Mouse (Mus musculus) G1E-ER4 (cell line): ENCODE measurements around the gene Hmga2. TPM values are rescaled to one million over a fixed set of nuclear protein-coding genes. Genes with fewer than 3 reads are reported as not detected.

Experiments
- GATA1 ChIP-seq: IDR thresholded peaks from one replicate; pipeline ENCODE4 v1.8.0; 2012; ENCODE audit warnings: low read length, inconsistent platforms
- polyA plus RNA-seq: library from polyadenylated mRNA; stranded (reverse); fragments of >175 nt; gene quantifications from 2 replicates; pipeline ENCODE4 v1.2.3, GENCODE M21; 2012

Gene Hmga2
- not detected in 2 replicates for polyA plus RNA-seq

DNA sequence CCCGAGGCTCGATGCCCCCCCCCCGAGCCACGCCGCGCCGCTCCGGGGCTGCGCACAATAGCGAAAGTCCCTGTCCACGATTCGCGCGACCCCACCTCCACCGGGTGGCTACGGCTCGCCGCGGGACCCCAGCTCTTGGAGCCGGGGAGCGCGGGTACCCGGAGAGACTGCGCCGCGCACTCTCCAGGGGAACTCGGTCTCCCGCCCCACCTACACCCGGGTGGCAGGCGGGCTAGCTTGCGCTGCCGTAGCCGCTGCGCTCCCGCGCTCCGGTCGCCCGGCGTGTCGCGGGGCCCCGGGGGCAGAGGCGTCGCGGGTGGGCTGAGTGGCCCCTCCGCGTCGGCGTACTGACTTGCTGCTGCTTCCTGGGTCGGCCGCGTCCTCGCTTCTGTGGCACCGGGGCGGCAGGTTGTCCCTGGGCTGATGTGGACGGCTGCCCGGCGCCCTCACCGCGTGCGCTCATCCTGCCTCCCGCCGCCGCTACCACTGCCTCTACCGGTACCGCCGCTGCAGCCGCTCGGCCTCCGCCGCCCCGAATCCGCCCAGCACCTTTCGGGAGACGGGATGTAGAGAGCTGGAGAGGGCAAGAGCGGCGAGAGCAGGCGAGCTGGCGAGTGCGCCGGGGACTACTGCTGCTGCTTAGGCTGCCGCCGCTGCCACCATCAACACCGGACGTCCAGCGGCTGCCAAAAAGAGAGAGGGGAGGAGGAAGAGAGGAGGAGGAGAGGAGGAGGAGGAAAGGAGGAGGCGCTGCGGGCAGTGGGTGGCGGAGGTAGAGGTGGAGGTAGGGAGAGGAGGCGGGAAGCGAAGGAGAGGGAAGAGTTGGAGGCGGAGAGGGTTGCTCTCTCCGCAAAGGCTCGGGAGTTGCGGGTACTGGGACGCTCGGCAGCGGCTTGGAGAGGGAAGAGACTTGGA is at the start of gene Hmga2:
TSS of gene Hmga2 (minus strand) at position 869 of the 915 bp plus-strand sequence.
- no peak for TF ChIP-seq GATA1

GRCm38 (mm10) chr10:120522959-120523358 is 46.7 kb upstream of the Hmga2 start:
- no peak for TF ChIP-seq GATA1

GRCm38 (mm10) chr10:120521912-120522575 is 45.8 kb upstream of the Hmga2 start:
- TF ChIP-seq GATA1: no peak

- TF ChIP-seq GATA1: no peak
Measured at GRCm38 (mm10) chr10:120516311-120516710, 40.0 kb upstream of the Hmga2 start.

- TF ChIP-seq GATA1: no peak
Measured at GRCm38 (mm10) chr10:120513721-120514120, 37.5 kb upstream of the Hmga2 start.

DNA sequence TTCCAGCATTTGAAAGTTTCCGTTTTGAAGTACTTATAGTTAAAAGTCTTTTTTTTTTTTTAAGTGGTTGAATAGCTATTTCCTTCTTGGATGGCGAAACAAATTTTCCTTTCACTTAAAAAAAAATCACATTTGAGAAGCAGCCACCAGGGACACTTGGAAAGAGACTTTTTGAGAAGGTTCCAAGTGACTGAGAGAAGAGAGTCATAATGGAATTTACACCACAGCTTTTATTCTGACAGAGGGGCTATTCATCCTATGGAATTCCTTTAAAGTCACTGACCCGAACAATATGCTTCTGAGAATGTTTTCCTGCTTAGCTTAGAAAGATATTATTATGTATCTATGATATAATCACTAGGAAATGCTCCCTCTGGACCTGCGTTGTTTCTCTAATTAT is 36.7 kb upstream of the Hmga2 start:
- TF ChIP-seq GATA1: no peak

DNA sequence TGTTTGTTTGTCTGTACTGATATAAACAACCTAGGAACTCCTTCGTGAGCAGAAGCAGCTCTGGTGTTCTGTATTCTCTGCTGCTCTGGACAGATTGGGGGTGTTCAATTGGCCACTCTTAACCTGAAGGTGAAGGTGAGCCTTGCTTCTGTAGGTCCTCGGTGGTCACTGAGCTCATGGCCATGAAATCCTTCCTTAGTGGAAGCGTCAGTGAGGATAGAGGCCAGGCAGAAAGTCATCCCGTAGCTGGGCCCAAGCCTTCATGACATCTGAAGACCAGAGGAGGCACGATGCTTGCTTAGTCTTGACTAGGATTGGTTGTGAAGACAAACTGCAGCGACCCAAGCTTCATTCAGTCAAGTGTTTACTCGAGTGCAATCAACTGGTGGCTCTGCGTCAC is 35.9 kb upstream of the Hmga2 start:
- TF ChIP-seq GATA1: no peak

DNA sequence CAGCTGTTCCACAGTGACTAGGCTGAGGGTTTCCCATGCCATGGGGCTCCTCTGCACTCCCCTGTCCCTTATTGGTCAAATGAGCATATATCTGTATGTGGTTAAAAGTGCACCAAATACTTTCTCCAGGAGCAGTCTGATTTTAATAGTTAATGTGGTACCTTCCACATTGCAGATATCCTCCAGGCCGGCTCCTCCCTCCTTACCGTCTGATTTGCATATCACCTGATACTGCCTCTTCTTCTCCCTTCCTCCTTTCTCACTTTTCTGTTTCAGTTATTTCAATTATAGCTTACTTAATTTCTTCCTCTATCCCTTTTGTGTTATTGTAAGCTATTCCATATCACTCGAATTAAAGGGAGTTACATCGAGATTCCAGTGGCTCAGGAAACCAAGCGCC is 27.7 kb upstream of the Hmga2 start:
- TF ChIP-seq GATA1: no peak

GRCm38 (mm10) chr10:120500794-120501193 is 24.5 kb upstream of the Hmga2 start:
- no peak for TF ChIP-seq GATA1

GRCm38 (mm10) chr10:120498086-120498485 is 21.8 kb upstream of the Hmga2 start:
- TF ChIP-seq GATA1: no peak

GRCm38 (mm10) chr10:120494653-120495052 is 18.4 kb upstream of the Hmga2 start:
- TF ChIP-seq GATA1: no peak

DNA sequence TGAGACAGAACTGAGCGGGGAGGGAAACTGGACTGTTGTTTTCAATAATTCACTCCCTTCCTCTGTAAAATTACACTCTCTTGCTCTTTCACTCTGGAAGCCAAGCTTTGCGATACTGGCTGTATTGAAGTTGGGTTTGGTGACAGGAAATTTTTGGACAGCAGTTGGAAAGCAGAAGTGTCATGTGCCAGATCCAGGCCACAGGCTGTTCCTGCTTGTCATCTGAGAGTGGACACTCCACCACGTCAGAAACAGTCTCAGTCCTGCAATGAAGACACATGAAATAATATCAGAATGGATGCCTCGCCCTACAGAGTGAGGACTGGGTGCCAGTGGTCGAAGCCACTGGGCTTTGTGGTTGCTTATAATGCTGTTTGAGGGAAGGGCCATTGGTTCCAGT is 15.2 kb upstream of the Hmga2 start:
- no peak for TF ChIP-seq GATA1

- no peak for TF ChIP-seq GATA1
Measured at GRCm38 (mm10) chr10:120489611-120490010, 13.3 kb upstream of the Hmga2 start.

GRCm38 (mm10) chr10:120488526-120488925 is 12.3 kb upstream of the Hmga2 start:
- no peak for TF ChIP-seq GATA1

DNA sequence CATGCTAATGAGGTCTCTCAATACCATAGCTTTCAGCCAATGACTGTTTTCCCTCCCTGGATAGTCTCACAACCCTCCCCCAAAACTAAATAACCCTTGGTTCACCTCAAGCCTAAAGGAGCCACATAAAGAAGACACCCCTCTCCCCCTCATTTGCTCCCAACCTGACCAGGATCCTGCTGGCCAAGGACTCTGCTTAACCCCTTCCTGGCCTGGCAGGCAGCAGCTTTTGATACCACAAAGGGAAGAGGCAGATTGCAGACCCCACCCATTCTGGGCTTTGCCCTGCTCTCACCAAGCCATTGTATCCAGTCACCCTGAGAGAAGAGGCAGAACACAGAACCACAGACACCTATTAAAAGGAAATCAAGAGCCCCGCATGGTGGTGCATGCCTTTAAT is 11.6 kb upstream of the Hmga2 start:
- no peak for TF ChIP-seq GATA1

- TF ChIP-seq GATA1: no peak
Measured at GRCm38 (mm10) chr10:120485461-120485860, 9.2 kb upstream of the Hmga2 start.

GRCm38 (mm10) chr10:120484144-120484543 is 7.9 kb upstream of the Hmga2 start:
- TF ChIP-seq GATA1: no peak
